Mouse (Mus musculus) C2C12 (cell line): Measurements from ENCODE around the gene Gpr3. TPM values are rescaled to one million over a fixed set of nuclear protein-coding genes. Genes with fewer than 3 reads are reported as not detected.
A peak's percentile ranks its signal among the peaks of the same experiment; 100 is the strongest.

Experiments
- H3K27me3 ChIP-seq: one replicate; pipeline ENCODE4 v1.6.1; 2011; ENCODE audit not compliant: control insufficient read depth, insufficient read depth, insufficient read length
- H3K36me3 ChIP-seq: one replicate; pipeline ENCODE4 v1.6.1; 2011; ENCODE audit not compliant: control insufficient read depth, insufficient read depth
- H3K4me3 ChIP-seq: one replicate; pipeline ENCODE4 v1.5.1; 2011; ENCODE audit warnings: mild to moderate bottlenecking, control low read depth; ENCODE audit not compliant: poor library complexity, insufficient read depth, severe bottlenecking
- H3K79me2 ChIP-seq: one replicate; pipeline ENCODE4 v1.6.1; 2011; ENCODE audit not compliant: control insufficient read depth, insufficient read depth
- H3K79me3 ChIP-seq: one replicate; pipeline ENCODE4 v1.6.1; 2011; ENCODE audit warnings: low read depth, control low read depth
- H3ac ChIP-seq: one replicate; pipeline ENCODE3; 2011; ENCODE audit warnings: low read depth; ENCODE audit not compliant: control insufficient read depth, insufficient read length
- CEBPB ChIP-seq: IDR thresholded peaks from one replicate; pipeline ENCODE4 v1.6.1; 2011; ENCODE audit warnings: low read depth, mild to moderate bottlenecking, control low read depth, moderate library complexity
- CTCF ChIP-seq: IDR thresholded peaks from one replicate; pipeline ENCODE4 v1.5.1; 2011; ENCODE audit not compliant: control insufficient read depth, insufficient read depth, insufficient read length
- FOSL1 ChIP-seq: IDR thresholded peaks from one replicate; pipeline ENCODE4 v1.8.0; 2011; ENCODE audit warnings: mild to moderate bottlenecking, low read length; ENCODE audit not compliant: poor library complexity, insufficient read depth, severe bottlenecking
- MAX ChIP-seq: IDR thresholded peaks from one replicate; pipeline ENCODE4 v1.6.1; 2011; ENCODE audit warnings: mild to moderate bottlenecking, control low read depth
- MYOD1 ChIP-seq: IDR thresholded peaks from one replicate; pipeline ENCODE4 v1.6.1; 2011; ENCODE audit warnings: low read depth; ENCODE audit not compliant: control insufficient read depth, insufficient read length
- MYOG ChIP-seq: IDR thresholded peaks from one replicate; pipeline ENCODE4 v1.6.1; 2011; ENCODE audit not compliant: control insufficient read depth, insufficient read length; ENCODE audit errors: extremely low read depth
- USF1 ChIP-seq: IDR thresholded peaks from one replicate; pipeline ENCODE4 v1.6.1; 2011; ENCODE audit warnings: low read depth, mild to moderate bottlenecking, control low read depth, moderate library complexity
- microRNA-seq: library from miRNA; unstranded; fragments of <30 nt; microRNA quantifications from one replicate; pipeline ENCODE4, GENCODE M21; 2019; ENCODE audit warnings: borderline microRNAs expressed
- polyA plus RNA-seq: library from polyadenylated mRNA; unstranded; fragments of >200 nt; fragmentation: generic; extraction: Trizol; gene quantifications from one replicate; pipeline ENCODE4 v1.2.1, GENCODE M21; 2012; ENCODE audit warnings: missing spikeins

Gene Gpr3
- polyA plus RNA-seq, 1 experiment: 0.53 TPM

- TF ChIP-seq USF1 (no peak), CTCF (no peak), FOSL1 (no peak), MYOD1 (no peak), MYOG (no peak), MAX (no peak), CEBPB (no peak)
- H3ac ChIP-seq: no peak overlapping the region
Measured at GRCm38 (mm10) chr4:133162196-133162595, 50.1 kb downstream of the Gpr3 start.

GRCm38 (mm10) chr4:133160821-133161220 lies 51.5 kb downstream of the Gpr3 start:
- Histone ChIP-seq H3K79me3 (peaks cover 71% of the 10 kb centered on the region), H3K27me3 (no peaks in the 10 kb centered on the region), H3K79me2 (peaks cover 99% of the 10 kb centered on the region), H3ac (no peak overlapping the region), H3K4me3 (no peak overlapping the region), H3K36me3 (peaks cover 13% of the 10 kb centered on the region)
- no peak for TF ChIP-seq MAX
- TF ChIP-seq MYOD1: no peak
- TF ChIP-seq MYOG: no peak
- no peak for TF ChIP-seq USF1
- no peak for TF ChIP-seq CEBPB
- TF ChIP-seq CTCF: no peak
- no peak for TF ChIP-seq FOSL1

More at GRCm38 (mm10) chr4:133162196-133162595, 50.1 kb downstream of the Gpr3 start:
- peaks cover 16% of the 10 kb centered on the region for H3K36me3 ChIP-seq
- peaks cover 71% of the 10 kb centered on the region for H3K79me3 ChIP-seq
- peaks cover 99% of the 10 kb centered on the region for H3K79me2 ChIP-seq
- H3K4me3 ChIP-seq: no peak overlapping the region
- no peaks in the 10 kb centered on the region for H3K27me3 ChIP-seq

- Histone ChIP-seq H3K79me2 (peaks cover 99% of the 10 kb centered on the region), H3K4me3 (no peak overlapping the region), H3ac (no peak overlapping the region), H3K79me3 (peaks cover 73% of the 10 kb centered on the region), H3K36me3 (peaks cover 13% of the 10 kb centered on the region), H3K27me3 (no peaks in the 10 kb centered on the region)
- TF ChIP-seq MAX (no peak), USF1 (no peak), MYOG (no peak), CTCF (no peak), FOSL1 (no peak), MYOD1 (no peak), CEBPB (no peak)
Measured at GRCm38 (mm10) chr4:133160211-133160610, 52.1 kb downstream of the Gpr3 start.

GRCm38 (mm10) chr4:133159646-133160045 lies 52.7 kb downstream of the Gpr3 start:
- peaks cover 97% of the 10 kb centered on the region for H3K79me2 ChIP-seq
- H3K27me3 ChIP-seq: no peaks in the 10 kb centered on the region
- H3K36me3 ChIP-seq: peaks cover 13% of the 10 kb centered on the region
- no peak overlapping the region for H3ac ChIP-seq
- TF ChIP-seq MYOG (no peak), CEBPB (no peak), FOSL1 (no peak), MYOD1 (no peak), USF1 (no peak), MAX (no peak), CTCF (no peak)
- H3K4me3 ChIP-seq: no peak overlapping the region
- peaks cover 71% of the 10 kb centered on the region for H3K79me3 ChIP-seq

Small RNAs within 50 kb of the gene (microRNA-seq; reads per million reads assigned to microRNA genes)
- 0.40 reads per million, percentile 3 among the genes with 10 or more reads in this experiment for gene Mir7017

Other genes with a start within 250 kb of the Gpr3 start
- gene Fgr, start 238.4 kb downstream of the Gpr3 start, polyA plus RNA-seq: 0.01 TPM
- gene Ahdc1, start 201.3 kb downstream of the Gpr3 start, polyA plus RNA-seq: 27.9 TPM
- gene Wasf2, start 82.0 kb downstream of the Gpr3 start, polyA plus RNA-seq: 52.1 TPM
- 0.23 TPM for gene Cd164l2, start 405 bp downstream of the Gpr3 start, polyA plus RNA-seq
- gene Map3k6, start 28.3 kb upstream of the Gpr3 start, polyA plus RNA-seq: 7.3 TPM
- 0.89 TPM for gene Sytl1, start 50.6 kb upstream of the Gpr3 start, polyA plus RNA-seq
- 65.3 TPM for gene Tmem222, start 65.3 kb upstream of the Gpr3 start, polyA plus RNA-seq
- gene Wdtc1, start 140.9 kb upstream of the Gpr3 start, polyA plus RNA-seq: 19.6 TPM
- gene Slc9a1, start 157.2 kb upstream of the Gpr3 start, polyA plus RNA-seq: 19.4 TPM